Mouse (Mus musculus) adrenal gland, postnatal 14 days (tissue): ENCODE data around the gene Glipr1. TPM values are rescaled to one million over a fixed set of nuclear protein-coding genes. Genes with fewer than 3 reads are reported as not detected.
A peak's percentile ranks its signal among the peaks of the same experiment; 100 is the strongest.

Experiments
- DNase-seq: peaks from one replicate; pipeline ENCODE4 v3.0.0; 2021; ENCODE audit warnings: mixed read lengths
- total RNA-seq: library from RNA; stranded (reverse); gene quantifications from 2 replicates; pipeline ENCODE4 v1.2.3, GENCODE M21; 2021

The Glipr1 gene
- total RNA-seq, 1 experiment from 2014 or later = 0.78 TPM

DNA sequence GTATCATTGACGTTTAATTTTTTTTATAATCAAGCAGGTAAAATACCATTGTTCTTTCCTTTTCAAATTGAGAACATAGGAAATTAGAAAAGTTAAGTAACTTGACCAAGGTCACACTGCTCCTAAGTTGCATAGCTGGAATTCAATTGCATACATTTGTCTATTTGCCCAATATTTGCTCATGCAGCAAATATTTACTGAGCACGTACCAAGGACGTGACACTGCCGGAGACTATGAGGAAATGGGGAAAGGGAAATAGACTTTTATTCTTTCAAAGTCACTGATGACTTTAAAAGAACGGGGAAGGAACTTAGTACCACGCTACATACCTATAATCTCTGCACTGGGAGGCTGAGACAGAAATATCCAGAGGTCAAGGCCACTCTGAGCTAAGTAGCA is 42.0 kb downstream of the Glipr1 start:
- DNase-seq = no peak

DNA sequence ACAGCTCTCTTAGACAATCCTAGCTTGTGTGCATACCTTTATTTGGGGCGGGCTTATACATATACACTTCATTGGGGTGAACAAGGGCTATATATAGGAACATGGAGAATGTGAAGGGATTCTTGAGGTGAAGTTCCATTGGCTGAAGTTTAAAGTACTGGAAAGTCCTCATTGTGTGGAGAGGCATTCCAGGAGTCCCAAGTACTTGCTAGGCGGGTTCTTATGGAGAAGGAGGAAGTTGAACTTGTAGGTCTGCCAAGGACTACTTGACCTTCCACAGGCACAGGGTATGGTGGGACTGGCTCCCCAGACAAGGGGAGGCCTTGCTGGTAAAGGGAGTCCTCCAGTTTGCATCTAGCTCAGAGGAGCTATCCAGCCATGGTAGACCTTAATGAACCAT is 43.1 kb downstream of the Glipr1 start:
- no peak for DNase-seq

DNA sequence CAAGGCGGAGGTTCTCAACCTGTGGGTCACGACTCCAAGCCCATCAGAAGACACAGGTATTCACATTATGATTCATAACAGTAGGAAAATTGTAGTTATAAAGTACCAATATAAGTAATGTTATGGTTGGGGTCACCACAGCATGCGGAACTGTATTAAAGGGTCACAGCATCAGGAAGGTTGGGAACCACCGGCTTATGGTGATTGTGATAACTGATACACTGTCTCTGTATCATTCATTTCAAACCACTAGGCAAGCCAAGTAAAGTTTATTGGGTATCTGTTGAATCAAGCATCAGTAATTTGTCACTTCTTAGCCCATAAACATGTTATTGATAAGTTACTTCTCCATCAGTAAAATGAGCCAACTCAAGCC is 44.4 kb downstream of the Glipr1 start:
- DNase-seq = no peak

DNA sequence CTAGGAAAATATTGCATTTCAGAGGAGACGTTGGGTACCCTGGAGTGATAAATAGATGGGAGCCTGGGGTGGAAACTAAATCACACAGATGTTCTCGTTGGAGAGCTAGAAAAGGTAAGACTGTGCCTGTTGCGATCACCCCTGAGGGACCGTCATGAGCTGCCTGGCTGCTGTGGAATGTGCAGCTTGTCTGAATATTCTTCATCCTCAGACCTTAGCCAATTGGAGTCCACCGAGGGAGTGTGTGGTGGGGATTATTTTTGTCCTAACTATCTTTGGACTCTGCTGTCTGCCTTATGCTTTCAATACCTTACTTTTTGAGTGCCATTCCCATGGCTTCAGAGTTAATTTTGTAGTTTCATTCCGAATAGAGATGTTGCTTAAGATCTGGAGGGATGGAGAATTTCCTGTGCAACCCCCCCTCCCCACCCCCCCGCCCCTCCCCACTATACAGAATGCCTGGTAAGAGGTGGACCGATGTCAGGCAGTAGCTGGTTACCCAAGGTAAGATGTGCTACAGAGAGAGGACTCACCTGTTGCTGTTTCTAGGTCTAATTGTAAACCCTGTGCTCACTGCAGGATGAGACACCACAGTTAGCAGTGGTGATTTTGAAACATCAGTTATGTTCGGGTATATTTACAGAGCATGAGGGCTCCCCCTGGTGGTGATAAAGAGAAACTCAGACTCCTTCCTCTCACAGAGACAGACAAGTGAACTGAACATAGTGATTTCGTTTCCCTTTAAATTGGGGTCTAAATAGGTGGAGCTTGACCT is 45.0 kb downstream of the Glipr1 start:
- DNase-seq = peak; percentile 77

DNA sequence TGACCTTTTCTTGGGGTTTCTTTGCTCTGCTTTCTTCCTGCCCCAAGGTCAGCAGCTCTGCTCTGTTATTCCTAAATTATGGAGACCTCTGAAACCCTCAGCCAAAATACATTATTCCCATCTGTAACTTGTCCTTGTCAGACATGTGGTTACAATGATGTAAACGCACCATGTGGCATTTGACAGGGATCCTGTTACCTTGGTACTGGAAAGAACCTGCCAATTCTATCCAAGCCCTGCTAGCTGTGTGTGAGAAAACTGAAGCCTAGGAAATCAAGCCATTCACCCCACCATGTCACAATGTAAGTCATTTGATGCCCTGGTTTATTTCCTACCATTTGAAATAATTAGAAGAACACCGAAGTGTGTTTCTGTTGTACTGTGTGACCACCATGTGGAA is 46.6 kb downstream of the Glipr1 start:
- no peak for DNase-seq

DNA sequence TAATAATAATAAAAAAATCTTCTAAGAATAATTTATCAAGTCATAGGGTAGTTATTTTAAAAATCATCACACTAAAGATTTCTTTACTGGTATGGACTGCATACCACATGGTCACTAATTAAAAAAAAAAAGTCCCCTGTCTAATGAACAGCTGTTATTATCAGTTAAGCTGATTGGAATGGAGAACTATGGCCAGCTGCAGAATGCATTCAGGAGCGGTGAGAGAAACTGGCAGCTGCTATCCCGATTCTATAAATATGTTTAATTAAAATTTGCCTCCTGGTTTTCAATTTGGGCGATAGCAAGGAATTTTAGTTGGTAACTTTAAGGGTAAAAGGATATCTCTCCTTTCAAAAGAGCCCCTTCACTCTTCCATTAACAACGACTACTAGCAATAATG is 53.4 kb downstream of the Glipr1 start:
- DNase-seq = no peak

DNA sequence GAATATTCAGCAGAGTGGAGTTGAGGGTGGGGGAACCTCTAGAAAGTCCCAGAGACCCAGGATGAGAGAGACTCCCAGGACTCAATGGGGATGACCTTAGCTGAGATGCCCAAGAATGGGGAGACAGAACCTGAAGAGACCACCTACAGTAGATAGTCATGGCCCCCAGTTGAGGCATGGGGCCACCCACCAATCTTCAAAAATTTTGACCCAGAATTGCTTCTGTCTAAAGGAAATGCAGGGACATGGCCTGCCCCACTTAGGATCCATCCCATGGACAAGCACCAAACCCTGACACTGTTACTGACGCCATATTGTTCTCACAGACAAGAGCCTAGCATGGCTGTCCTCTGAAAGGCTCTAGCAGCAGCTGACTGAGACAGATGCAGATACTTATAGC is 54.4 kb downstream of the Glipr1 start:
- no peak for DNase-seq

DNA sequence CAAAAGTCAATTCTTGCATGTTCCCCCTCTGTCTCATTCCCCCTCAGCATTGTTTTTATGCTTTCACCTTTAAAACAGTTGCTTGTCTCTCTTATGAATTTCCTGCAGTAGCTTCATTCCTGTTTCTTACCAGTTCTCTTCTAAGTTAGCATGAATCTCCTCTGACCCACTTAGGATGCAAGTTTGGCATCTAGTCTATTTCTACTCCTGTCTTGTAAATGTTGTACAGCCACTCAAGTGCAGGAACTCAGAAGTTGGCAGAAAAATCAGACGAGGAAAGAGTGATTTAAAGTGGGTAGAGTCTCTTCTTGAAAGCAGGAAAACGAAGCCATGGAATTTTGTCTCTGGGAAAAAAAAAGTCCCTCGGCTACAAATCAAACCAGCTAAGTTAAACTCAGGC is 56.9 kb downstream of the Glipr1 start:
- DNase-seq = no peak

DNA sequence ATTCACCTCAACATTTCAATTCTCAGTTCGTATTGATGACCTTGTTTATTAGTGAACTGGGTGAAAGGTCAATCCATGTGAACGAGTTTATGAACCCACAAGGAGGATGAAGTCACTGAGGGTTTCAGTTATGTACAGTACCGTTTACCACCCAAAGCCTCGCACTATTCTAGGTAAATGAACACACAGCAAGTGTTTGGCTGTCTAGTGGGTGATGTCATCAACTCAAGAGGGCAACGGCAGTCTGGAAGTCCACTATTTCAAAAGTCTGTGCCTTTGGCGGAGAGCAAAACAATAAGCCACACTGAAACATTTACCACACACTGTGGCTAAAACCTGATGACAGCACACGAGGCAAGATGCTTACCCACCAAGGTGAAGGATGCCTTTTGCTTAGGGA is 59.4 kb downstream of the Glipr1 start:
- no peak for DNase-seq

DNA sequence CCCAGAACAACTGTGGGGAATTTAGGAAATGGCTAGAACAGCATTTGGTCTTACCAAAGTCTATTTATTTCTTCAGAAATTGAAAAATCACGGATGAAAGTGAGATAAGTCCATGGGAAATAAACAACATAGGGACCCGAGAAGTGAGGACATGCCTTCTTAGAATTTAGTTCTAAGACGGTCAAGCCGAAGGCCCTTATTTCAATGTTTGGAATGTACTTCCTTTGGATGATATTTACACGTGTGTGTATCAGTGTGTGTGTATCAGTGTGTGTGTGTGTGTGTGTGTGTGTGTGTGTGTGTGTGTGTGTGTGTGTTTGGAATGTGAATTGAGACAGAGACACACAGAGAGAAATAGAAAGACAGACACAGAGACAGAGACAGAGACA is 65.3 kb downstream of the Glipr1 start:
- no peak for DNase-seq

DNA sequence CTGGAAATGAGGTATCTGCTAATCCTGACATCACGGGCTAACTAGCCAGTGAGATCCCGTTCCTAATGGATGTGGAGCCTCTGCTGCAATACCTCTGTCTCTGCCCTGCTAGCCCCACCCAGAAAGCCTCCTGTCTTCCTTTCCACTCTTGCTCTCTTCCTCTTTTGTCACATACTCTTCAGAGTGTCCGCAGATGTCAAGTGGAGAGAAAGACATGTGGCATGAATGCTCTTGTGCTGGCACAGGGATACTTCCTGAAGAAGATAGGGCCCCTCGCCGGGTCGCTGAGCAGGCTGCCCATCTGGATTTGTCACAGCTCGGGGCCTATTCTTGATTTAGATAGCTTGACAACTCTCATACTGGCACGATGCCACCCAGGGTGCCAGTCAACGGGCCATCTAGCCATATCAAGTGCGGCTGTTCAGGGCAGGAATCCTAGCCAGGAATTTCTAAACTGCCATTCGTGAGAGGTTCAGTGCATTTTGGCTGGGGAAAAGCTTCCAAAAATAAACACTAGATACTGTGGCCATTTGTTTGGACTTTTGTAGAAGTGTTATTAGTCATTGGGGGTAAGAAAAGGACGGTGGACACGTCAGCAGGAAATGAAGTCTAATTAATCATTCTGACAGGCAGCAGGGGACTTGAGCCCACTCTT is 65.8 kb downstream of the Glipr1 start:
- peak; percentile 69 for DNase-seq

DNA sequence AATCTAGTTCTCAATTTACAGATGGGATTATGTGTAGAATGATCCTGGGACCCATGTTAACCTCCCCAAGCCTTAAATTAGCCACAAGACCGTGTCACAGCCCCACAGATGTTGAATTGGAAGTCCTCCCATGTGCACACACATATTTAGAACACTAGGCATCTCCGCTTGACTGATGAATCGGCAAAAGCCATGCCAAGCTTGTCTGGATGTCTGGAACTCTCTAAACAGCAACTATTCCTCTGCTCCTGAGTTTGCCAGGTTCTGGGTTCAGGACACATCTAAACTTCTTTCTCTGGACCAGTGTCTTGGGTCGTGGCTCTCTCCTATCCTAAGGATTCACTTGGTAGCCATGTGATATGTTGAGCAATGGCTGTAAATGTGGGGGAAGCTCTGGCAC is 66.4 kb downstream of the Glipr1 start:
- DNase-seq = no peak

Other genes with a start within 250 kb of the Glipr1 start
- 31.3 and 34.2 TPM in 2 replicates for gene Krr1, start 30.0 kb downstream of the Glipr1 start, total RNA-seq
- not detected in 2 replicates for gene Glipr1l1, start 57.6 kb upstream of the Glipr1 start, total RNA-seq
- not detected in 2 replicates for gene Glipr1l2, start 80.7 kb upstream of the Glipr1 start, total RNA-seq
- gene Glipr1l3, start 157.7 kb upstream of the Glipr1 start, total RNA-seq = not detected in 2 replicates
- gene Caps2, start 161.0 kb upstream of the Glipr1 start, total RNA-seq = not detected in 2 replicates